Mouse (Mus musculus): ENCODE data around the gene Tmprss4.
A peak's percentile ranks its signal among the peaks of the same experiment; 100 is the strongest.

Tmprss4 gene

GRCm38 (mm10) chr9:45203797-45204410, at the start of gene Tmprss4:
Tmprss4 (minus strand) TSS chr9:45204092.
- no peak for ATAC-seq (ENCODE audit: insufficient number of reproducible peaks, low FRiP score, low TSS enrichment)

DNA sequence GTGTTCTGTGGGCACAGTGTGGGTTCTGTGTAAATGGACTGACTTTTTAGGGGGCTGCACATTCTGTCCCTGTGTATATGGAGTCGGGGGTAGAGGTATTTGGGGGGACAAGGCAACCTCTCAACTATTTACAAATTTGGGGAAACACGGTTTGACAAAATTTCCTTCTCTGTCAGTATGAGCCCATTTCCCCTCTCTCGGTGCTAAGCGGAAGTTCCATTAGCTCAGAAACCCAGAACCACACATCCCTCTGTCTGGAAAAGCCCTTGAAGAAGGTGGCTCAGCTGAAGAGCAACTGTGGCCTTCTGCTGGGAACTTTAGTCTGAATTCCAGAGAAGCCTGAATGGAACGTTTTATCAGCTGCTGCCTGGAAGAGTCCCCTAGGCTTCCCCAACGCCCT, 48.5 kb upstream of the Tmprss4 start:
- ATAC-seq (ENCODE audit: insufficient number of reproducible peaks, low FRiP score, low TSS enrichment) = no peak

- no peak for ATAC-seq (ENCODE audit: insufficient number of reproducible peaks, low FRiP score, low TSS enrichment)
Measured at GRCm38 (mm10) chr9:45251990-45252389, 48.1 kb upstream of the Tmprss4 start.

GRCm38 (mm10) chr9:45251281-45251680, 47.4 kb upstream of the Tmprss4 start:
- ATAC-seq (ENCODE audit: insufficient number of reproducible peaks, low FRiP score, low TSS enrichment) = no peak

DNA sequence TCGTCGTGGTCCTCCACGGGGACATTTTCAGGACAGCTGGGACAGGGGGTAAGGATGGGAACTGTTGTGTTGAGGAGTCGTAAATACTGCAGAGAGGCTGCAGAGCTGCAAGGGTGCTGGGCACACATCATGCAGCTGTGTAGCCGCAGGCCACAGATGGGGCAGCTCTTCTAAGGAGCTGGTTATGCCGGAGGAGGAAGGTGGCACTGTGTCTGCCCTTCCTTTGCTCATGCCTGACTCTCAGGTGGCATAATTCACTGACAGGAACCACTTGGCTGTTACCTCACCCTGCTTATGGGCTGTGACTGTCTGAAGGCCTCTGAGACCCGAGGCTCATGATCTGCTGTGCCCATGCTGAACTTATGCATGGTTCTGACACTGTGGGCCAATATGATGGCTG, 46.4 kb upstream of the Tmprss4 start:
- ATAC-seq (ENCODE audit: insufficient number of reproducible peaks, low FRiP score, low TSS enrichment) = no peak

- no peak for ATAC-seq (ENCODE audit: insufficient number of reproducible peaks, low FRiP score, low TSS enrichment)
Measured at GRCm38 (mm10) chr9:45247536-45247935, 43.6 kb upstream of the Tmprss4 start.

- no peak for ATAC-seq (ENCODE audit: insufficient number of reproducible peaks, low FRiP score, low TSS enrichment)
Measured at GRCm38 (mm10) chr9:45246060-45246459, 42.2 kb upstream of the Tmprss4 start.

DNA sequence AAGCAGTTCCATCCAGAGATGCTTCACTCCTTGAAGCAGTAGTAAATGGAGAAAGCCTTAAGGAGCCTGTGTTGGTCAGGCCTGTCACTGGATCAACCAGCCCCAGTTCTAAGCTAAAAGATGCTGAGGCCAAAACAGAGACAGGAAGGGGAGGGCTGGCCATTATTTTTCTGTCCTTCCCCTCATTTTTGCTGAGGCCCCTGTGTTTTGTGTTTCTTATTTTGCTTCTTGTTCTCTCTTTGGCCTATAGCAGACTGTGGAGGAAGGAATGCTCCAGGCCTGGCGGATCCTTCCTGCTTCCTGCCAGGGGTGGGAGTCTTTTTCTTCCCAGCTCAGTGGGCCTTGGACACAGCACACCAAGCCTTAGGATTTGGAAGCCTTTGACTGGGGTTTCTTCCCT, 41.5 kb upstream of the Tmprss4 start:
- ATAC-seq (ENCODE audit: insufficient number of reproducible peaks, low FRiP score, low TSS enrichment) = no peak

- ATAC-seq (ENCODE audit: insufficient number of reproducible peaks, low FRiP score, low TSS enrichment) = no peak
Measured at GRCm38 (mm10) chr9:45241397-45241796, 37.5 kb upstream of the Tmprss4 start.

DNA sequence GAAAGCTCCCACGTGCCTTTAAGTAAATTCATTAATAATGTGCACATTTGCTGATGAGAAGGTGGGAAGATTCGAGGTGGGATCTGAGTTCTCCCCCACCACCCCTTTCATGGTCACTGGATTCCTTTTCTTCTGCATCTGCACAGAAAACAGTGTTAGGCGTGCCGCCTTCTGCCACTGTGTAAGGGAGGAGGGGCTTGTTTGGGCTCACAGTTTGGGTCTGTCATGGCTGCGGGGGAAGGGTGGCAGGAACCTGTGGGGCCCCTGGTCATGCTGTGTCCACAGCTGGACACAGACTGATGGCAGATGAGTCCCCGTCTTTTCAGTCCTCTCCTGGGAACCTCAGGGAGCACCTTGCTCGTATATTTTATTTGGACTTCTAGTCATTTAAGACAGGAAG, 32.9 kb upstream of the Tmprss4 start:
- no peak for ATAC-seq (ENCODE audit: insufficient number of reproducible peaks, low FRiP score, low TSS enrichment)

- ATAC-seq (ENCODE audit: insufficient number of reproducible peaks, low FRiP score, low TSS enrichment) = no peak
Measured at GRCm38 (mm10) chr9:45235668-45236227, 31.9 kb upstream of the Tmprss4 start.

DNA sequence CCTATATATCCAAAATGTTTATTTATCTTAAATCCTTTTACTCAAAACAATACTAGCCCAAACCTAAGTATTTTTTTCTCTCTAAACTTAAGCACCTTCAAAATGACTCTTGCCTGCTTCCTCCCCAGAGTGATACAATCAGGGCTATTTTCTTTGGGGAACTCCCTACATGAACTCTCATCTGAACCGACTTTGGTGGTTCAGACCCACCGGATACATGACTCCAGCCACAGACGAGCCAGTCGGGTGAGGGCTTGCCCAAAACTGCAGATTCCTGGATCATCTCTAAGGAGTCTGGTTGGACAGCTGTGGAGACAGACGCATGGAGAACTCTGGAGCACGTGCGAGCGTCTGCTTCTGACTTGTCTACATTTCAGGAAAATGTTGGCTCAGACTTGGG, 25.5 kb upstream of the Tmprss4 start:
- ATAC-seq (ENCODE audit: insufficient number of reproducible peaks, low FRiP score, low TSS enrichment) = no peak

DNA sequence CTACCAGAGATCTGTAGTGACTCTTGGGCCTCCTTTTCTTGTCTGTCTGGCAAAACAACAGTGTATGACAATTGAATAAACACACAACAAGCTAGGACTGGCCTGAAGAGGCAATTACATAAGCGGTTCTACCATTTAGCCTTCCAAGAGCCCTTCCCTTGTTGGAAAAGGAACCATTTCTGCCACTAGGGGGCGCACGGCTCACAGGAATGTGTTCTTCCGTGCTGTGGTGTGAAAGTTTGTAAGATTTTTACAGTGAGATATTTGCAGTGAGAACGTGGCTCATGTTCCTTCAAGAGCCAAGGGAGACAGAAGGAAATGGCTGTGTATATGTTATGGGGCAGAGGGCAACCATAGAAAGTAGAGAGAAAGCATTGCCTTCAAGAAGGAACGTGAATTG, 17.7 kb upstream of the Tmprss4 start:
- ATAC-seq (ENCODE audit: insufficient number of reproducible peaks, low FRiP score, low TSS enrichment) = peak; percentile 69; the same call in 1 of the 2 replicates

DNA sequence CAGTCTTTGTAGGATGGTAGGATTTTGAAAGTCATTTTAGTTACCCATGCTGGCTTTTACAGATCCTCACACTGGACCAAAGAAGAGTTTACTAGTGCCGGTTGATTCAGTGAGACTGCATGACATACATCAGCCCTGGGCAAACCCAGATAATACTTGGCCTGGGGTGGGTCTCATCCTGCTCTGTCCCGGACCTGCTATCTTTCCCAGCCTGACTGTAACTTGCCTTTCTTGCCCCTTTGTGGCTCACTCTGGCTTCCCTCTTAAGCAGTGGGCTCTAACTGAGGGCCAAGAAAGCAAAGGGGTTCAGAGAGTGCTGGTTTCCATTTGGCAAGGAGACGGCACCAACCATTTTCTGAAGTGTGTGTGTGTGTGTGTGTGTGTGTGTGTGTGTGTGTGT, 15.8 kb upstream of the Tmprss4 start:
- ATAC-seq (ENCODE audit: insufficient number of reproducible peaks, low FRiP score, low TSS enrichment) = no peak

DNA sequence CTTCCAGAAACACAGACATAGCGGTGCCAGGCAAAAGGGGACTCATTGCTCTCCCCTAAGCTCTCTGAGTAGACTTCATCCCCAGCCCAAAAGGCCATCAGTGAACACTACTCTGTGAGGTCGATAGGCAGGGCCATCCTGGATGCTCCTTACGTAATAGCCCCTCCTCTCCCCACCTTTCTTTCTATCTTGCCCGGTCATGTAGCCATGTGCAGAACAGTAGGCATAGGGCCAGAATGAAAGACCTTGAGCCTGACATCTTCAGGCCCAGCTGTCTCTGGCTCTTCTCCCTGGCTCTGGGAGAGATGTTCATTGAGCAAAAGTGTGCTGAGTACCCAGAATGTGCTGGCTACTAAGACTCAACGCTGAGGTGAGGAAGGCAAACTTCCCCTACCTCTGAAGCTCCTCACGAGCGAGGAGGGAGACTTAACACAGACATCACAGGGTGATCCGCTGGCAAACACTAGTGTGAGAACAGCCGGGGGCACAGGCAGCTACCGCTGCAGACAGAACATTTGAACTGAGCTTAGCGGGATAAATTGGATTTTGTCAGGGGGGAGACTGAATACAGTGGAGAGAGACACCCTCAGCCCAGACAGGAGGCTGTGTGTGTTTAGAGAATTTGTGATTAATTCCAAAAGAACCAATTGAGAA, 11.8 kb upstream of the Tmprss4 start:
- ATAC-seq (ENCODE audit: insufficient number of reproducible peaks, low FRiP score, low TSS enrichment) = 0 out of 2 replicates have a peak, but pooled peaks have one; percentile 15

- no peak for ATAC-seq (ENCODE audit: insufficient number of reproducible peaks, low FRiP score, low TSS enrichment)
Measured at GRCm38 (mm10) chr9:45212001-45212400, 8.1 kb upstream of the Tmprss4 start.

DNA sequence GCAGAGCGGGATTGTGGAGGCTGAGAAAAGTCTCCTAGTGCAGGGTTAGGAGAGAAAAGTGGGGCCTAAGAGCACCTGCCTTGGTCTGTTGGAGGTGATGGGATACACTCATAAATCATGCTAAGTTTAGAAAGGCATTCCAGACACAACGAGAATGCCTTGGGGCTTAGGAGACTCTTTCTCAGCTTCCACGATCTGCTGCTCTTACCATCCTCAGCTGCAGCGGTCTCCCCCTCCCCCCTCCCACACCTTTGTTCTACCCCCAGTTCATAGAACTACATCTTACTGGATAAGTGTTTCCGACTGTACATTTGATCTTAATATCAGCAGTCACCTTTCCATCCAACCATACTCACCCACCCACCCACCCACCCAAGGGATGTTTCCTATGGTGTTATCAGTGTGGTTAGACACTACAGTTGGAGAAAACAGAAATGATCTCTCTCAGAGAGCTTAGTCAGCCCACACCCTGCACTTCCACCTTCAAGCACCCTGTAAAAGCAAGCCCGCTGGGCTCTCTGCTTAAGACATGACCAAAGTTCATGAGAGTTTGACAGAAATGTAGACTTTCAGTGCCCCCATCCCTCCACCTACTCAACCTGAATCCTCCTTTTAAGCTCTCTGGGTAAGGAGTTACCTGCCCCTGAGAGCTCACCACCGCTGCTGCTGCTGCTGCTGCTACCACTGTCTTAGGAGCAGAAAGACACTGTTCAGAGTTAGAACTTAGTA, 3.3 kb upstream of the Tmprss4 start:
- no peak for ATAC-seq (ENCODE audit: insufficient number of reproducible peaks, low FRiP score, low TSS enrichment)

GRCm38 (mm10) chr9:45206121-45206520, 2.2 kb upstream of the Tmprss4 start:
- no peak for ATAC-seq (ENCODE audit: insufficient number of reproducible peaks, low FRiP score, low TSS enrichment)

- no peak for ATAC-seq (ENCODE audit: insufficient number of reproducible peaks, low FRiP score, low TSS enrichment)
Measured at GRCm38 (mm10) chr9:45205143-45205542, 1.3 kb upstream of the Tmprss4 start.

DNA sequence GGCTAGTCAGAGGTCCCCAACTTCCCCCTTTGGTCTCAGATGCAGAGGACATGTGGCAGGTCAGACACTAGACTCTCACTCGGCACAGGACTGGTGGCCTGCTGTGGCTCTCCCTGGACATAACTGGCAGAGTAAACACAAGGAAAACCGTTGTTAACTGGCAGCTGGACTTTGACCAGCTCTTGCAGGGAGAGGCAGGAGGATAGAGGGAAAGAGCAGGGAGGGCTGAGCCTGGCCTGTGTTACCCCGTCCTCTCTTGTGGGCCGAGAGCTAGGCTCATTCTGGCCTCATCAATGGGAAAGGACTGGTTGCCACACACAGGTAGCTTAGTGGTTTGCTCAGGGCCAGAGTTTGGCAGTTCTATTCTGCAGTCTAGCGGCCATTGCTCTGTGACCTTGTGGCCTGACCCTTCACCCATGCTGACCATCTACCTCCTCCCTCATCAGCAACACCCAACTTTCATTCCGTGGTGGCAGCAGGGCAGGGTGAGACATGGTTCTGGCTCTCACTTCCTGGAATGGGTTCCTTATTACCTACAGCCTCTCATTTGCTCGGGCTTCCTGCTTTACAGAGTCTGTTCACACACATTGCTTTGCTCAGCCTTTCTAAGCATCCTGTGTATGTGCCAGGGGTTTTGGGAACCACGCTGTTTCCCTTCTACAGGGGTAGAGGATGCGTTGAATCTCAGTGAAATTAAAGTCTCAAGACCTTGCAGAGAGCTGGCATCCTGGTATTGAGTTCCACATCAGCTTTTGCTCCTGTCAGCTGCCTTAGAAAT, 1.7 kb downstream of the Tmprss4 start:
- no peak for ATAC-seq (ENCODE audit: insufficient number of reproducible peaks, low FRiP score, low TSS enrichment)
